Mouse (Mus musculus): Measurements from ENCODE around the gene Cs.
A peak's percentile ranks its signal among the peaks of the same experiment; 100 is the strongest.
"Not testable (repeated sequence)": the region's sequence is repeated elsewhere in the genome, so short reads cannot be mapped to it uniquely, and the experiment has no call there.

Cs gene

DNA sequence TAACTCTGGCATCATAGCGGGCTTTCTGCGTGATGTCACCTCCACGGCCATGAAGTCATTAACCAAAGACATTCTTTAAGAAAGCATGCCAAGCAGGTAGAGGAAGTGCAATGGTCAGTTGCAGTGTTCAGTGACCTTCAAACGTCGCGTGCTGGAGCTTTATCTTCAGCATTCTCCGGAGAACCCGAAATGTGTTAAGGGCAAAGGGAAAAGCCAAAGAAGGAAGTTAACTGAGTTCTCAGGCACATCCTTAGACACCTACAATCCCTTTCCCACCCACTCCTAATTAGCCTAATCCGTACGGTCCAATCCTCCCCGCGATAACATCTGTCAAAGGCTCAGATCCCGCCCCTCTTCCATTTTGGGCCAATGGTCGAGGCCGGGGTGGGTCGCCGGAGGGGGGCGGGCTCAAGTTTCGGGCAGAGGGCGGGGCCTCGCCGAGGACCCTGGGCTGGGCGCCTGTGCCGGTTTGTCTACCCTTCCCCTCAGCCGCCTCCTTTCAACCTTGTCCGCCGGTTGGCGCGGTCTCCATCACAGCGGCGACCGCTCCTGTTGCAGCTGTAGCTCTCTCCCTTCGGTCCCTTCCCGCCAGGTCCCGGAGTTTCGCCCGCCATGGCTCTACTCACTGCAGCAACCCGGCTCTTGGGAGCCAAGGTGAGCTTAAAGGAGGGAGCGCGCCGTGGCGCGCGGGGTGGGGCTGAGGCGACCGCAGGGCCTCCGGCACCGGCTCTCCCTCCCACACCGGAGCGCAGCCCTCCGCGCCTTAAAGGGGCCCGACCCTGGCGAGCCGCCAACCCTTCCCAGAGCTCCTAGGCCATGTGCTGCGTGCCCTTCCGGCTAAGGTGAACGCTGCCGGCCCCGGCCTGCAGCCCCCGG lies at the start of gene Cs:
Gene Cs, plus strand, starts transcription at position 429 of the 876 bp plus-strand sequence.
- DNase-seq (ENCODE audit: low read depth): peak; percentile 95

DNA sequence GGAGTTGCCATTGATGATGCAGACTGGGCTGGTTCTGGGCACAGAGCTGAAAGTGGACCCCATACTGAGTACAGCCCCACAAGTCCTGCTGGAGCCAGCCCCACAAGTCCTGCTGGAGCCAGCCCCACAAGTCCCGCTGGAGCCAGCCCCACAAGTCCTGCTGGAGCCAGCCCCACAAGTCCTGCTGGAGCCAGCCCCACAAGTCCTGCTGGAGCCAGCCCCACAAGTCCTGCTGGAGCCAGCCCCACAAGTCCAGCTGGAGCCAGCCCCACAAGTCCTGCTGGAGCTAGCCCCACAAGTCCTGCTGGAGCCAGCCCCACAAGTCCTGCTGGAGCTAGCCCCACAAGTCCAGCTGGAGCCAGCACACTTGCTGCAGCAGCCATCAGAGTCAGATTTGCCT lies 46.9 kb upstream of the Cs start:
- not testable (repeated sequence) for DNase-seq (ENCODE audit: low read depth)

DNA sequence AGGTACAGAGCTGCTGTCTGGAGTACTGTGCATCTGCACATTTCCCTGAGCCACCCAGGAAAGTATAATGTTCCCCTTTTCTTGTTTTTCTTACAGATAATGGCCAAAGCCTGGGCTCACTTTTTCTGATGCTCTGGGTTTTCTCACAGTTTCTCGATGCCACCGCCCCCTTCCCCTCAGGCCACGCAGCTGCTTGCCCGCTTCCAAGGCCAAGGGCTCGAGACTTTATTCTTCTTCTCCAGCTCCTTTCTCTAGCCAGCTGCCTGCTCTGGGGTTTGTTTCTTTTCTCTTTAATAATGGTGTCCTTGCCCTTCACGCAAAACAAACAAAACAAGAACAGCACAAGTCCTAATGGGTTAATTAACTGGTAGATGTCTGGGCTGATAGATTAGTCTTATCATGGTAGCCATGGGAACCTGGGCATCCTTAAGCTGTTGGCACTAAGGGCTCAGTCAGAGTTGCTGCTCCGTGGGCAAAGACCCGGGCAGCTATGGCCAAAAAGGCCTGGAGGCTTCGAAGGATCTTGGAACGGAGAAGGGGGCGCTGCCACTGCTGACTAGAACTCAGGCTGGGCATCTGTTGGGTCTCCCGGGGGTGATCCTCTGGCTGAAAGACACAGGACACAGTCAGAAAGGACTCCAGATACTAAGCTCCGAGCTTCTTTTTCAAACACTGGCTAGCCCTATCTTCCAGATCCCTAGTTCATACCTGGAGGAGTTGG lies 41.0 kb upstream of the Cs start:
- DNase-seq (ENCODE audit: low read depth): no peak

DNA sequence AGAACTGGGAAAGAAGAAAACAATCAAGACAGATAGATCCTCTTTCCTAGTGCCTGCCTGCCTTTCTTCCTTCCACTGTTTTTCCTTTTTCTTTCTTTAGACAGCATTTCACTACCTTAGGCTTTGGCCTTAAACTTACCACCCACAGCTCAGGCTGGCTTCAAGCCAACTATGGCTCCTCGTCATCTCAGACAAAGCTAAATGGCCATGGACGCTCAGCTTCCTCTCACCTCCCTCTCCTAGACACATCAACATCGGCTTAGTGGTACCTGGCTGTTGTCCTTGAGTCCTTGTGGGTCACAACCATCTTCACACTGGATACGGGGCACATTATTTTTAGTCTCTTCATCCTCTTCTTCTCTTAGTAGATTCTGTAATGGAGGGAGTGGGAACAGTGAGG lies 40.3 kb upstream of the Cs start:
- no peak for DNase-seq (ENCODE audit: low read depth)

DNA sequence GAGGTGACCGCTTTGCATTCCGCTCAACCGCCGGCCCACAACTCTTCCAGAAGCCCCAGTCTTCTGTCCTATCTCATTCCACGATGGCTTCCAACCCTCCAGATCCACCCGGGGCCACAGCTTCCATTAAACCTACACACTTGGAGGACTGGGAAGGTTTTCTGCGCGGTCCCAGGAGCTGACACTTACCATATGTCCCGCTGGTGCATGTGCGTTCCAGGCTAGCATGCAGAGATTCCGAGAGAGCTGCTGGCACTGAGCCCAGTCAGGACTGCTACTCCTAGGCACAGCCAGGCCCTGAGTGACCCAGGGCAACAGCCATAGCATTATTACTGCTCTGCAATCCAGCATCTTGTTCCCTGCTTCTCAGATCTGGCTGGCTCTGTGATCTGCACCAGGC lies 39.9 kb upstream of the Cs start:
- no peak for DNase-seq (ENCODE audit: low read depth)

DNA sequence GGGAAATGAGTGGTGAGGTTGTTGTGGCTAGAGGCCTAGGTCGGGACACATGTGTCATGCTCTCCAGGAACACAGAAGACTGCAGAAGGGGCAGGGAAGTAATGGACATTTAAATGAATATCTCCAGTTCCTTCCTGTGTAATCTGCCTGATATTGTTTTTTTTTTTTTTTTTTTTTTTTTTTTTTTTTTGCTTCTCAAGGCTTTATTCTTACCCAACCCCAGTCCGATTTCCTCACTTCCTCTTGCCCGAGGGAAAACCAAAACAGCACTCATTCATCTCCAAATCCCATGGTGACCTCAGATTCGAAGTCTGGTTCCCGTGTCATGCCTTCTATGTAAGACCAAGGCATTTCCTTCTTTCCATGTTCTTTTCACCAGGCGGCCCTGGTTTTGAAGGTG lies 39.3 kb upstream of the Cs start:
- no peak for DNase-seq (ENCODE audit: low read depth)

DNA sequence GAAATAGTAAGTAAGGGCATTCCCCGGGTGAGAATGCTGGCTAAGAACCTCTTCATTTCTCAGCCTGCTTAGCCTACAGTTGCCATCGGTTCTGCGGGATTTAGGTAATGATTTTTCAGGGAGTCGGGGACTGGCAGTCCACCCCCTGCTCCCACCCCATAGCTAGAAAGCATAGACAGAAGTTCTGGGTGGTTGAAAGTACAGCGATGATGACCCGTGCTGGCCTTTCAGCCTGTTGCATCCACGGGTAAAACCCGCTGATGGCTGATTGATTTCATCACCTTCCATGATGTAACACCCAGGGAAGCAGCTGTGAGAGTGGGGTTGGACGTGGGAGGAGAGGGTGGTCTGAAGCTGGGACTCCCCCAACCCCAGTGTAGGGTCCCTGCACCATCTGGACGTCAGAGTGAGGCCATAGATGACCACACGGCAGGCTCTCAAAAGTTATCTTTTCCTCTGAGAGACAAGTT lies 38.8 kb upstream of the Cs start, which contains the start of gene Il23a:
Gene Il23a, minus strand, starts transcription at position 51 of the 470 bp plus-strand sequence.
- no peak for DNase-seq (ENCODE audit: low read depth)

DNA sequence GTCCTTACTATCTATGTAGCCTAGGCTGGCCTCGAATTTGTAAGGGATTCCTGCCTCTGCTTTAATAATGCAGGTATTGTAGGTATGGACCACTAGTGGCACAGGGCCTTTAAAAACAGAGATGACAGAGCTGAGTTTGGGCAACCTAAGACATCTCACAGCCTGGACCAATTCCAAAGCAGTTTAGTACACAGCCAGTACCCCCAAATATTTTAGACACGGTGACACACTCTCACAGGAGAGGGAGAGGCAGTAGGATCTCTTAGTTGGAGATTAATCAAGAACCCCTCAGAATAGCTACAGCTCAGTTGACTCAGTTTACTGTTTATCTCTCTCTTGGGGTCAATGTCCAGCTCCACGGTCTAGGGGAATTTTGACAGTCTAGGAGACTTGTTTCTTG lies 35.2 kb upstream of the Cs start:
- DNase-seq (ENCODE audit: low read depth): no peak

DNA sequence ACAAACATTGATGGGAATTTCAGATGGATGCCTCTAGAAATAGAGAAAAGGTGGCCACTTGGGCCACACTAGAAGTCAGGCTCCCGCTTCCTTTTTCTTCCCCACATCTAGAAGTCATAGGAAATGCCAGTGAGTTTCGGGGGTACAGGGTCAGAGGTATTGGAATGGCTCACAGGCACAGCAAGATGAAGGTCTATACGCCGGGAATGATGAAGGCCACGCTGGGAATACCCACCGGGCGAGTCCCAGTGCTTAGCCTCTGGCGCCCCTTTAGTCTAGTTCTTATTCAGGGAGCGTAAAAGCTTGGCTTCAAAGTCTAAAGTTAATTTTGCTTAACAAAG lies 34.8 kb upstream of the Cs start:
- DNase-seq (ENCODE audit: low read depth): no peak

DNA sequence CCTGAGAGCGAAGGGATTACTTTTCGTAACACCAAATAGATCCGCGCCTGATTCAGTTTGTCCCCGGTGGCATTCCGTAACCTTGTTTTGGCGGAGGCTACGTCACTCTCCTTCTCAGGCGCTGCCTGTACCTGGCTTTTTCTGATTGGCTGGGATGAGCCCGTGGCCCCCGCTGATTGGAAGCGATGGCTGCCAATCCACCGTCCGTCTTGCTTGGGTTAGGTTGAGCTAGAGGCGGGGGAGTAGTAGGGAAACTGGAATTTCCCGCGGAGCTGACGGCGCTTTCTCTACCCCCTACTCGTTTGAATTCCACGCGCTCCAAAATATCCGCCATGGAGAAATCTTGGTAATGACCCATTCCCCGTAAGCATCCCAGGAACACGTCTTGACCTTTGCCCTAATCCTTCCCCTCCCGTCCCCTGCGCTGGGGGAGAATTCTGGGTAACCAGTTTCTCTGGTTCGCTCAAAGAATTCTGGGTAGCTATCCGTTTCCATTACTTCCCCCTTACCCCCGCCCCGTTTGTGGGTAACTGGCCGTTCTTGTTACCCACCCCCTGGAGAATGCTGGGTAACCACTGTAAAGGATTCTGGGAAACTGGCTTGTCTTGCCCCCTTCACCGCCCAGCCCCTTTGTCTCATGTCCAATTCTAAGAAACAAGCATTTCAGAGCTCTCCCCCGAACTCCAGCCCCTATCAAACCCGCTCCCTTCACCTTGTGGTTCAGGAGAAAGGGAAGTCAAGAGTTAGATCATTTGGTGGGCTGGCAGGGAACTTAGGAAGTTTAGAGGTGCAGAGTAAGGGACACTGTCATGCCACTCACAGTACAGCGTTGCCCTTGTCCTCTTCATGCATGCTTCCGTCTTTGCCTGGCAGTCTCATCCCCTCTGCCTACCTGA lies 34.2 kb upstream of the Cs start, which contains the start of gene Pan2:
Gene Pan2, plus strand, starts transcription at position 210 of the 896 bp plus-strand sequence.
- DNase-seq (ENCODE audit: low read depth): peak; percentile 99

DNA sequence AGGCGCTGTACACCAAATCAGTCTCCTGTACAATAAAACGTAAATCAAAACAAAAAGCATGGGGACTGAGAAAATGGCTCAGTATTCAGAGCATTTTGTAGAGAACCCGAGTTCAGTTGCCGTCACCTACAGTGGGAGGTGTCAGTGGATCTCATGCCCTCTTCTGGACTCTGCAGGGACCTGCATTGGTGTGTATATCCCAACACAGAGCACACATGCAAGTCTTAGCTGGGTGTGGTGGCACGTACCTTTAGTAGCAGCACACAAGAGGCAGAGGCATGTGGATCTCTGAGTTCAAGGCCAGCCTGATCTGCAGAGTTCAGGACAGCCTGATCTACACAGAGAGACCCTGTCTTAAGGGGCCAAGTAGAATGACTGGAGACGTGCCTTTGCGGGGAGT lies 27.9 kb upstream of the Cs start:
- DNase-seq (ENCODE audit: low read depth): no peak

DNA sequence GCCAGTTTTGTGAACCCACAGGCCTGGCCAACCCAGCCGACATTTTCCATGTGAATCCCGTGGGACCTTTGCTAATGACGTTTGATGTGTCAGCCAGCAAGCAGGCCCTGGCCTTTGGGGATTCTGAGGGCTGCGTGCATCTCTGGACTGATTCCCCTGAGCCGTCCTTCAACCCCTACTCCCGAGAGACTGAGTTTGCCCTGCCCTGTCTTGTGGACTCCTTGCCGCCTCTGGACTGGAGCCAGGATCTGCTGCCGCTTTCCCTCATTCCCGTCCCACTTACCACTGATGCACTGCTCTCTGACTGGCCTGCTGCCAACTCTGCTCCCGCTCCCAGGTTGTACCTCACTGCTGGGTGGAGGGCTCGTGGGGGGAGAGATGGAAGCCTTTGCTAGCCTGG lies 27.4 kb upstream of the Cs start:
- no peak for DNase-seq (ENCODE audit: low read depth)

DNA sequence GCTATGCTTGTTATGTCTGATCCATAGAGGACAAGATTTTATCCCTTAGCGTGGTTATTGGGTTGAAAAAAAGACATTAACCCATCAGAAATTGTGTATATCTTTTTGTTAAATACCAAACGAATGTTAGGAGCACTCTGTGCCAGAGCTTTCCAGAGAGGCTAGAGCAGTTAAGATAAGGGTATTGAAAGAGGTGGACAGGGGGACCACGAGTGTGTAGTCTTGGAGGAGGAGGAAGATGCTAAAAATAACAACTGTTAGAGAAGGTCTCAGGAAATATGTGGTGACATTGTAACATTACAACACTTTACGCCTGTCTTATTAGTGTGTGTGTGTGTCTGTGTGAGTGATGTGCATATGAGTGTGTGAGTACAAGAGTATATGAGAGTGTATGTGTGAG lies 26.6 kb upstream of the Cs start:
- no peak for DNase-seq (ENCODE audit: low read depth)

DNA sequence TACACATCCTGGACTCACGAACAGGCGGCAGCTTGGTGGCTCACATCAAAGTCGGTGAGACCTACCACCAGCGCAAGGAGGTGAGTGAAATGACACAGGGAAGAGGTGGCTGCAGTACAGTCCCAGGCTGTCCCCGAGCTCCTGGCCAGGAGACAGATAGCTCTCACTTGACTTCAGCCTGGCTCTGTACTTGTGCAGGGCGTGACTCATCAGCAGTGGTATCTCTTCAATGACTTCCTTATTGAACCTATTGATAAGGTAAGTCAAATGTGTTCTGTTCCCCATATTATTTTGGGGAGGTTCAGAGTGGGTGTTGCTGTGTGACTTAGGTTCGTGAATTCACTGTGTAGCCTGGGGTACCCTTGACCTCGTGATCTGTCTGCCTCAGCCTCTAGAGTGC lies 22.0 kb upstream of the Cs start:
- no peak for DNase-seq (ENCODE audit: low read depth)

DNA sequence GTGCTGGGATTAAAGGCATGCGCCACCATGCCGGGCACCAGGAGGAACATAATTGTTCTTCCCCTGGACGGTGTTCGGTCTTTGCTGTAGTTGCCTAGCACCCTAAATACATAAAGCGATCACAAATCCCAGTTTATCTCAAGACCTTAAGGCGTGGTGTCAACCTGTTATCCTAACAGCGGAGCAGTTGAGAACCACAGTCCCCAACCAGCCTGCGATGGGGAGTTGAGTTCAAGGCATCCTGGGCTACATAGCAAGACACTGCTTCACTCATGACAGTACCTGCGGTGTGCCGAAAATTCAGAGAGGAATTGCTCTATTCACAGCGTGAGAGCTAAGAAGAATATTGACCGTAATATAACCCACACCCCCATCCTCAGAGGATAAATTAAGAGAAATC lies 15.9 kb upstream of the Cs start:
- no peak for DNase-seq (ENCODE audit: low read depth)

DNA sequence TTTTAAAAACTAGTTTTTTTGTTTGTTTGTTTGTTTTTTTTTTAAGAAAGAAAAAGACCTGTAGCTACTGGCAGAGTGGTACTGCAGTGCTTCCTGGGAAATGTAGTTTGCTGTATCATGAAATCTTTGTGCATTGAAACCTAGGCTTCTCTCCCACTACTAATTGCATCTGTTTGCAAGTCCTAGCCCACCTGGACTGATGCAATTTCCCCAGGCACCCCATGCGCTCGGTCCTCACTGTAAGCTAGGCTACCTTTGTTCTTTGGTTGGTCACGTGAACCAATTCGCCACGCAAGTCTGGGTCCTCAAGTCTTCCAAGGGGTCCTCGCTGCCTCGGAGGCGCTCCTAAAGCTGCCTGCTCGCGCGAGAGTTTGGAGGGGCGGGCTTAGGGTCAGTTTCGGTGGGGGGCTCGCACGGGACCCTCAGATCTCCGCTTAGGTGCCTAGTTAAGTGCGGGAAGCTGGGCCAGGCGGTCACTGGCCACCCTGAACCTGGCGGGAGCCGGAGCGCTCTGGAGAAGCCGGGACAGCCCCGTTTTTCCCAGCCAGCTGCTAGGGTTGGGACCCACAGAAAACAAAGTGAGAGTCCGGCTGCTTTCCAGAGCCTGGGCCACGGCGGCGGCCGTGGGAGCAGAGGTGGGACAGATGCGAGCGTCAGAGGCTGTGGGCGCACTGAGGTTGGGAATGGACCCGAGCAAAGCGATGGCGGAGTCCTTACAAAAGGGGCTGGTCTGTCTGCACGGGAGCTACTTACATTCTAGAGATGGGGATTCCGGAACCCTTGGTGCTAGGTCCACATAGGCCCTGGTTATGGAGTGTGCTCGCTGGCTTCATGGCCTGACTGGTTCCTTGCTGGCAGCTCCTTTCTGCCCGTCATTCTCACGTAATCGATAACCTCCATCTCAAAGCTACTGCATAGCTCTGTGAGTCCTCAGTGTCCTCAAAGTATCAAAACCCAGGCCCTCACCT lies 15.1 kb upstream of the Cs start, which contains the start of gene Cnpy2:
Gene Cnpy2, plus strand, starts transcription at position 319 of the 968 bp plus-strand sequence.
- no peak for DNase-seq (ENCODE audit: low read depth)

DNA sequence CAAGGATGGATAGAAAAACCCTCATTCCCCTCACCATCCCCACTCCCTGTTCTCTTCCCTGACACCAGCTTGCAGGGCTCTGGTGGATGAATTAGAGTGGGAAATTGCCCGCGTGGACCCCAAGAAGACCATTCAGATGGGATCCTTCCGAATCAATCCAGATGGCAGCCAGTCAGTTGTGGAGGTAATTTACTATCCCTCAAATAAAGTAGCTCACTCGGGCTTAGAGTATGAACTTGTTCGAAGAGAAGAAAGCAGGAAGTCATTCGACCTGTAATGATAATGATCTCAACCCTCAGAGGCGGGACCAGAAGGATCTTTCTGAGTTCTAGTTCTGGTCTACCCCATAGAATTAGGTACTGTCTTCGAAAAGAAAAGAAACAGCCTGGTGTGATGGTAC lies 14.0 kb upstream of the Cs start:
- no peak for DNase-seq (ENCODE audit: low read depth)

DNA sequence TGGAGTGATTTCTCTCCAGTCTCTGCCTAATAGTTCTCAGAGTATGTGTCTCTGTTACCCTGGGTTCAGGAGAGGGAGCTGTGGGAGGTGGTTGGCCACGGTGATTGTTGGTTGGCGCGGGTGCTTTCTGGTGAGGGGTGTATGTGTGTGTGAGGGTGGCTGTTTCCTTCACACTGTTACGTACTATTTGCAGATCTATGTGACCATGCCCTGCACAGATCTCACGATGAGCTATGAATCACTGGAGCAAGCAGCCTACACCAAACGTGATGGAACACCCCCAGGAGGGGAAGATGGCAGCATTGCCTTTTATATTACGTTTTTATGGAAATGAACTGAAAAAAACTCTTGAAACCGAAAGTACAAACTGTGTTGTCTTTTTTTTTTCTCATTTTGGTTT lies 10.7 kb upstream of the Cs start:
- no peak for DNase-seq (ENCODE audit: low read depth)

DNA sequence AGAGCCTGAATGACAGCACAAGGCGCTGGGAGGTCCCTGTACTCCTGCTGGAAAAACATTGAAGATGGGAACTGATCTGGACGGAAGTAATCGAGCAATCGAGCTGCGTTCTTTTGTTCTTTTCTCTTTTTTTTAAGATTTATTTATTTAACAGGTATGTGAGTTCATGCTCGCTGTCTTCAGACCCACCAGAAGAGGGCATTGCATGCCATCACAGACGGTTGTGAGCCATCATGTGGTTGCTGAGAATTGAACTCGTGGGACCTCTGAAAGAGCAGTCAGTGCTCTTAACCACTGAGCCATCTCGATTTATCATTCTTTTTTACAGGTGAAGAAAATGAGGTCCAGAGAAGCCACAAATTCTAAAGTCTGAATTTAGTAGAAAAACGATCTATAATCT lies 9.9 kb upstream of the Cs start:
- no peak for DNase-seq (ENCODE audit: low read depth)

DNA sequence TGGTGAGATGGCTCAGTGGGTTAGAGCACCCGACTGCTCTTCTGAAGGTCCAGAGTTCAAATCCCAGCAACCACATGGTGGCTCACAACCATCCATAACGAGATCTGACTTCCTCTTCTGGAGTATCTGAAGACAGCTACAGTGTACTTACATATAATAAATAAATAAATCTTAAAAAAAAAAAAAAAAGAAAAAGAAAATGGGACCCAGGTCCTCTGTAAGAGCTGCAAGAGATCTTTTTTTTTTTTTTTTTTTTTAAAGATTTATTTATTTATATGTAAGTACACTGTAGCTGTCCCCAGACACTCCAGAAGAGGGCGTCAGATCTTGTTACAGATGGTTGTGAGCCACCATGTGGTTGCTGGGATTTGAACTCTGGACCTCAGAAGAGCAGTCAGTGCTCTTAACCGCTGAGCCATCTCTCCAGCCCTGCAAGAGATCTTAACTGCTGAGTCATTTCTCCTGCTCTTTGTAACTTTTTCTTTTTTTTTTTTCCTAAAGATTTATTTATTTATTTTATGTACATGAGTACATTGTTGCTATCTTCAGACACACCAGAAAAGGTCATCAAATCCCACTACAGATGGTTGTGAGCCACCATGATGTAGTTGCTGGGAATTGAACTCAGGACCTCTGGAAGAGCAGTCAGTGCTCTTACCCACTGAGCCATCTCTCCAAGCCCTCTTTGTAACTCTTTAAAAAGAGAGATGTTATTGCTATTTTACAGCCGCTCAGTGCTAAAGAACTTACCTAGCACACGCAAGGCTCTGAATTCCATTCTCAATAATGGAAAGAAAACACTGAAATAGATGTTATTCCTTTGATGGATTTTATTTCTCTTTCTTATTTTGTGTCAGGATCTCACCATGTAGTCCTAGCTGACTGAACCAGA lies 4.9 kb upstream of the Cs start:
- not testable (repeated sequence) for DNase-seq (ENCODE audit: low read depth)
